Mouse (Mus musculus): ENCODE data around the gene Vps4a. TPM values are rescaled to one million over a fixed set of nuclear protein-coding genes. Genes with fewer than 3 reads are reported as not detected.

The Vps4a gene
- total RNA-seq, 2 experiments from 2014 or later, result 107 to 108 TPM

DNA sequence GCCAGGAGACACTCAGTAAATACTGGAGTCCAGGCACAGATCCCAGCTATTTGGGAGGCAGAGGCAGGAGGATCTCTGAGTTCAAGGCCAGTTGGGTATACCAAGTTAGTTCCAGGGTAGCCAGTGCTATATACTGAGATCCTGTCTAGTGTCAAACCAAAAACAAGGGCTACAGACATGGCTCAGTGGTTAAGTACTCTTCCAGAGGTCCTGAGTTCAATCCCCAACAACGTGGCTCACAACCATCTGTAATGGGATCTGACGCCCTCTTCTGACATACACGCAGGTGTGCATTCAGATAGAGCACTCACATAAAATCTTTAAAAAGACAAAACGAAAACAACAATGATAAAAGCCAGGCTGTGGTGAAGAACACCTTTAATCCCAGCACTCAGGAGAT lies 18.5 kb downstream of the Vps4a start:
- DNase-seq, result no peak

DNA sequence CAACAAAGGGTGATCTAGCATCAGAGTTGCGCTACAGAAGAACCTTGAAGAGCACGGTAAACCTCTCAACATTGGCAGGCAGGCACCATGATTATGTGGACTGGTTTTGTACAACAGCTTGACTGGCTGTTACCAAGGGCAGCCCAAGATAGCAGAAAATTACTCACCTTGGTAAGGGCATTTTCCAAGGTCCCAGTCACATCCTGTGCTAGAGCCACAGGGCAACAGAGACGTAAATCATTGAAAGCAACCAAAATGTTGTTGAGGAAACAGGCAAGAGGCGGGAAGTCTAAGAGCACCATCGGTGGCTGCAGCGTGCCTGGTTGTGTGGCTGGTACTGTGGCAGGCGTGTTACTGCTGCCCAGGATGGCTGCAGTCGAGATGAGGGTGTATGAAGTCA lies 21.0 kb downstream of the Vps4a start:
- DNase-seq, result no peak

DNA sequence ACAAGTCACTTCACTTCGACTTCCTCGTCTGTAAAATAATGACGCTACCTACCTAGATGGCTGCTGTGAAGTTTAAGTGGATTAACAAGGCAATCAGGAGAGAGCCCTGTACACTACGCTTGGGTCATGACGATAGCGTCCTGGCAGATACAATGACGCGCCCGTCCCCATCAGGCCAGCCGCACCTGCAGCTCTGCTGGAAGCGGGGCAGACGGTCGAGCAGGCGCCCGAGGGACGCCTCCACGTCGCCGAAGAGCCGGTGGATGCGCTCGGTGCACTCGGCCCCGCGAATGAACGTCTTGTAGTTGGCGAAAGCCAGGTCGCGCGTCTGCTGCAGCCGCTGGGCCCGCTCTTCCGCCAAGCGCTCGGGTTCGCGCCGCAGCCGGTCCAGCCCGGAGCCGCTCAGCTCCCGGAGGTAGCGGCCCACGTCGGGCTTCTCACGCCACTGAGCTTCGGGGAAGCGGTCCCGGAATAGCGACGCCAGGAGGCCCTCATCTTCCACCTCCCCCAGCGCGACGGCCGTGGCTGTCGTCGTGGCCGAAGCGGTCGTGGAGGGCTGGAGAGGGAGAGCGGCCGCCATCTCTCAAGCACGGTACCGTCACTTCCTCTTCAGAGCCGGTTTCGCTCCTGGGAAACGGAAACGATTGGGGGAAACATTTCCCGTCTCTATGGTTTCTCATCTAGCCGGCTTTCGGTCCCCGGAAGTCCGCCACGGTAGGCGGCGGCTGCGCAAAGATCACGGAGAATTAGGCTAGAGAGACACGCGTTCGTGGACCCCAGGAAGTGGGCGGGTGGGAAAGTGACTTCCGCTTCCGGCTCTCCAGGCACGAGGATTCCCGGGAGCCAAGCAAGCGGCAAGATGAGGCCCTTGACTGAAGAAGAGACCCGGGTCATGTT lies 25.3 kb downstream of the Vps4a start, which contains the start of the genes Cog8 and Nip7:
Gene Cog8, minus strand, starts transcription at position 614 of the 897 bp plus-strand sequence.
Gene Nip7, plus strand, starts transcription at position 802 of the 897 bp plus-strand sequence.
- peak; percentile 97 for DNase-seq

DNA sequence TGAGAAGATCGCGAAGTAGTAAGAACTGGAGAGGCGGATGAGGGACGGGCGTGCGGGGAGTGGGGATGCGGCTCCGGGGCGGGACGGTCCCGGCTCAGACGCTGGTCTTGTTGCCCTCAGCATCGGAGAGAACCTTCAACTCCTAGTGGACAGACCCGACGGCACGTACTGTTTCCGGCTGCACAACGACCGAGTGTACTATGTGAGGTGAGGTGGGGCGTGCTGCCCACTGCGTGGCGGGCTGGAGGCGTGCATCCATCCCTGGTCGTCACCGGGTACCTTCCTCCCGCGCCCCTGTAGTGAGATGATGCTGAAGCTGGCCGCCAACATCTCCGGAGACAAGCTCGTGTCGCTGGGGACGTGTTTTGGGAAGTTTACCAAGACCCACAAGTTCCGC lies 25.9 kb downstream of the Vps4a start:
- DNase-seq, result no peak

DNA sequence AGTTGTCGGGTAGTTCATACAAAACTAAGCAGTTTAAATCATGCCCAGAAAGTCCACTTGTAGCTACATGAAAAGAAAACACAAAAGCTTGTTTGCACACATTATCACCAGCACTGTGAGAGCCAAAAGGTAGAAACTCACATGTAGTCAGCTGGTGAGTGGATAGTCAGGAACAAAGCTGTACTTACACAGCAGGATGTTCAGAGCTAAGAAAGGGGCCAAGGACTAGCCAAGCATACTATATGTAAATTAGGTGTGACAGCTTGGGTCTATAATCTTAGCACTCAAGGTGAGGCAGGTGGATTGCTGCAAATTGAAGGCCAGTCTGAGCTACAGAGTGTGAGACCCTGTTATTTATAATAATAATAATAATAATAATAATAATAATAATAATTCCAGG lies 31.6 kb downstream of the Vps4a start:
- no peak for DNase-seq

DNA sequence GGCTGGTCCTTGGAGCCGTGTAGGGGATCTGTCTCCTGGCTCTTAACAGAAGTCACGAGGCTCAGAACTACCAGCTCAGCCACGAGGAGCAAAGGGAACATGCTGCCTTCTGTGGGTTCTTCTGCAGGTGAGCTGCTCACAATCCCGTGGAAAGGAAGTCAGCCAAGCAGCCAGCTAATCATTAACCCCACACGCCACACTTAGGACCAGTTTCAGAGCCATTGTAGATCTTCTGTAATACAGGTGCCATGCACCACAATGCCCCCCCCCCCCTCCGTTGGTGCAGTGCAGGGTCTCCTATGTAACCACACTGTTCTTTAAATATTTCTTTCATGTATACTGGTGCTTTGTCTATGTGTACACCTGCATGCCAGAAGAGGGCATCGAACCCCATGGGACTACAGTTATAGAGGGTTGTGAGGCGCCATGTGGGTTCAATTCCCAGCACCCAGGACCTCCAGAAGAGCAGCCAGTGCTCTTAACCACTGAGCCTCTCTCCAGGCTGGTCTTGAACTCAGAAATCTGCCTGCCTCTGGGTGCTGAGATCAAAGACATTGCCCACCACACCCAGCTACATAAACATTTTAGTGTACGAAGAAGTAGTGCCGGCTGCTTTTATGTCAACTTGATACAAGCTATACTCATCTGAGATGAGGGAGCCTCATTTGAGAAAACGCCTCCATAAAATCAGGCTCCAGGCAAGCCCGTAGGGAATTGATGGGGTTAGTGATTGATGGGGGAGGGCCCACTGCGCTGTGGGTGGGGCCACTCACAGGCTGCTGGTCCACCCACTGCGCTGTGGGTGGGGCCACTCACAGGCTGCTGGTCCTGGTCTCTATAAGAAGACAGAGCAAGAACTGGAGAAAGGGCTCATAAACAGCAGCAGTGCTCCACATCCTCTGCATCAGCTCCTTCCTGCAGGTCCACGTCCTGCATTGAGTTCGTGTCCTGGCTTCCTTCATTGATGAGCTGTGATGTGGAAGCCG lies 34.8 kb downstream of the Vps4a start, which contains the start of gene Tmed6:
Gene Tmed6, minus strand, starts transcription at position 134 of the 986 bp plus-strand sequence.
- DNase-seq, result no peak

DNA sequence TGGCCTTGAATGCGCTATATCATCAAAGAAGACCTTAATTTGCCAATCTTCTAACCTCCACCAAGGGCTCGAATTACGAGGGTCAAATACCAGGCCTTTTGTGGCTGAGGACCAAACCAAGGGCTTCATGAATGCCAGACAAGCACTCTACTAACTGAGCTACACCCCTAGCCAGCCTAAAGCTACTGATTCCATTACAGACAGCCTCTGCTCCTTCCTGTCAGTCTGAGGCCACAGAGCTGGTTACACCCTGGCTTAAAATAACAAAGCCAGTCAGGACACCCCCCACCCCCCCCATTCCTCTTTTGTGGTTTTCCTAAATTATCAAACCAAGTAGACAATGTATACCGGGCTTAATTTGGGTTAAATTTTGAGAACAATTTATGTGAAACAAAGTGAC lies 42.7 kb downstream of the Vps4a start:
- no peak for DNase-seq

DNA sequence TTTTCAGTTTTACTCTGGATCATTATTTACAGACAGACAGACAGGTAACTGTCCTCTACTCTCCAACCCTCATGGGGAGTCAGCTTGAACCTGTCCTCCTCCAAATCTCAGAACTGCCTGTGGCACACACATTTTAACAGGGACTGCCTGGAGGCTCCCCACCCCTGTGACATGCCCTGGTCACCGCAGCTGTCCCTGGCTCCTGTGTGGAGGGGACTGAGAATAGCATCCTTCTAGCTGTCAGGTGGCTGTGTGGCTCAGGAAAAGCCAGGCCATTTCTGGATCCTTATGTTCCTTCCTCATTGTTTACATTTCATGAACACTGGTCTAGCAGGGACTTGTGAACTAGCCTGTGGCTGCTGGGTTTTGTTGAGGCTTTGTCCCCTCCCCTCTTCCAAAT lies 43.1 kb downstream of the Vps4a start:
- no peak for DNase-seq

DNA sequence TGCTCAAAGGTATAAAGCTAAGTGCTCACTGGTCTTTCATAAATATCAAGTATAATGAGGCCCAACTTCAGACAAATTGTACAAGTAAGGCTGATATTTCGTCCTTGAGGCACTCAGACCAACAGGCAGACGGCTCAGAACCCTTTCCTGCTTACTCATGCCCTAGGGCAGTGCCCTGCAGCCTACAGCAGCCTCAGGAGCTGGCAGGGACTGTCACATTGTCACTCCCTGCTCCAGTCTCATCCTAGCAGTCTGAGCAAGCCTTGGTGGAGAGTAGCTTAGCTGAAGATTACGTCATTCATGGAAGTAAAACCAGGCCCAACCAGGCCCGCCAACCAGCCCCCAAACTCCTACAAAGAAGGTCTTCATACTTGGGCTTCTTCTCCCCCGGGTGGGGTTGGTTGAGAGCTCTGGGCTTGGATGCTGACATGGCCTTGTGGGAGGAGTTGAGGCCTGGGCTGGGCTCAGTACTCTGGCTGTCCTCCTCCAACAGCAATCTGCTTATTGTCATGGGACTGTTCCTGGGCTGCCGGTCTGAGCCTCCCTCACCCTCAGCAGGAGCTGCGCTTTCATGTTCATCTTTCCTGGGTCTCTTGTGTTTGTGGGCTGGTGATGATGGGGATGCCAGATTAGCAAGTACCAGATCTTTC lies 45.3 kb downstream of the Vps4a start:
- DNase-seq, result no peak

DNA sequence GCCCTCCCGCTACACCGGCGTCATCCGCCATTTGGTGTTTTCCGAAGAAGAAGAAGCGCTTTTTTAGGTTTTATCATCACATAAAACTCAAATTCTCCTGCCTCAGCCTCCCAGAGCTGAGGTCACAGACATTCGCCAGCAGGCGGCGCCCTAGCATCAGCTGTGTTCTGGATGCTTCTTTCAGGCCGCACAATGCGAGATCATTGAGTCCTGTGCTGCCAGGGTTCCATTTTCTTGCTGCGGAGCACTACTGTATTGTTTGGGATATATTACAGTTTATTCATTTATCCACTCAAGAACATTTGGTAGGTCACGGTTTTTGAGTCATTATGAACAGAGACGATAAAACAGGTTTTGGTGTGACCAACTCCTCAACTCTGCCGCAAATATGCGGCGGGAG lies 54.3 kb downstream of the Vps4a start:
- DNase-seq, result no peak

DNA sequence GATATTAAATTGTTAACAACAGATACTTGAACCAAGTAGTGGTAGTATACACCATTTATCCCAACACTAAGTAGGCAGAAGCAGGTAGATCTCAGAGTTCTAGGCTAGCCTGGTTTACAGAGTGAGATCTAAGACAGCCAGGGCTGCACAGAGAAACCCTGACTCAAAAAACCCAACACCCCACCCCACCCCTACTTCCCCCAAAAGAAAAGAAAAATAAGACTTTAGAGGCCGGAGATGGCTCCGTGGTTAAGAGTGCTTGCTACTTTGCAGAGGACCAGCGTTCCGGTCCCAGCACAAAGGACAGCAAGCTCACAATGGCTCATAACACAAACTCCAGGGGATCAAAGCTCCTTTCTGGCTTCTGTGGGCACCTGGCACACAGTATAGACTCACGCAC lies 55.0 kb downstream of the Vps4a start:
- DNase-seq, result no peak

DNA sequence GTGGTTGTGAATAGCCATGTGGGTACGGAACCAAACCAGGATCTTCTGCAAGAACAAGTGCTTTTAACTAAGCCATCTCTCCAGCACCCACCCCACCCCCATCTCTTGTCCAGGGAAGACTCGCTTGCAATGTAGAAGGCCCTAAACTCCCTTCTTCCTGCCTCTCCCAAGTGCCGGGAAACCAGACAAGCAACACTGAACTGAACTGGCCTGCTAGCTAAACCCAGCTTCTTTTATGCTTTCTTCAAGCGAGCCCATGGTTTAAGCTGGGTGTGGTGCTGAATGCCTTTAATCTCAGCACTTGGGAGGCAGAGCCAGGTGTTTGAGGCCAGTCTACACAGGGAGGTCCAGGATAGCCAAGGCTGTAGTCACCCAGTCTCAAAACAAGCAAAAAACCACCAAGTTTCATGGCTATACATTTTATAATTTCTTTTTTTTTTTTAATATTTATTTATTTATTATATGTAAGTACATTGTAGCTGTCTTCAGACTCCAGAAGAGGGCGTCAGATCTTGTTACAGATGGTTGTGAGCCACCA lies 57.6 kb downstream of the Vps4a start:
- no peak for DNase-seq

DNA sequence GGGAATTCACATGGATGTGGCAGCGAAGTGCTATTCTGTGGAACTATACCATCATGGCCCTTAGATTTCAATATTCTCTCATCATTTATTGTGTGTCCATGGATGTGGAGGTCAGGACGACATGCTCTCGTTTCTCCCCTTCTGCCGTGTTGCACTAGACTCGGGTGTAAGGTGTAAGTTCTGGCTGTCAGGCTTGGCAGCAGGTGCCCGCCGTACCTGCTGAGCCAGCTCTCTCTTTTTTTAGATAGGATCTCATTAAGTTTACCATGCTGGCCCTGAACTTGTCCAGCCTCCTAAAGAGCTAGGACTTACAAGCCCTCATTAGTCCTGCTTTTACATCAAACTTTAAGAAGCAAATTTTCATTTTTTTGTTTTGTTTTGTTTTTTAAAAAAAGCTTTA lies 59.5 kb downstream of the Vps4a start:
- DNase-seq, result no peak

Other genes starting within 250 kb of the Vps4a start
- 1 to 10 TPM; 1.5 to 1.9 TPM for gene Has3, start 161.0 kb upstream of the Vps4a start, total RNA-seq (2021)
- gene Utp4, start 137.6 kb upstream of the Vps4a start, total RNA-seq (2021), result 10 to 100 TPM; 41.0 to 43.5 TPM
- gene Sntb2, start 95.5 kb upstream of the Vps4a start, total RNA-seq (2021), result 10 to 100 TPM; 22.4 to 27.9 TPM
- 10 to 100 TPM; 27.9 to 31.1 TPM for gene Pdf, start 17.4 kb downstream of the Vps4a start, total RNA-seq (2021)
- gene Cog8, start 25.5 kb downstream of the Vps4a start, total RNA-seq (2021), result 10 to 100 TPM; 28.3 to 31.1 TPM
- gene Nip7, start 25.7 kb downstream of the Vps4a start, total RNA-seq (2021), result 10 to 100 TPM; 44.9 to 47.9 TPM
- not detected for gene Tmed6, start 34.4 kb downstream of the Vps4a start, total RNA-seq (2021)
- gene Terf2, start 65.3 kb downstream of the Vps4a start, total RNA-seq (2021), result 10 to 100 TPM; 31.9 to 32.0 TPM
- gene Cyb5b, start 119.4 kb downstream of the Vps4a start, total RNA-seq (2021), result 100 to 1,000 TPM; 106 to 109 TPM